Mouse (Mus musculus): ENCODE data around the gene Gm17387. TPM values are rescaled to one million over a fixed set of nuclear protein-coding genes. Genes with fewer than 3 reads are reported as not detected.

The Gm17387 gene
- polyA plus RNA-seq, 1 experiment from 2014 or later = not detected

GRCm38 (mm10) chr7:141000881-141001708, 27.8 kb upstream of the Gm17387 start:
- Histone ChIP-seq H3K36me3 (no peaks in the 10 kb centered on the region), H3K27me3 (no peaks in the 10 kb centered on the region), H3K4me3 (replicated peaks) (no peak overlapping the region), H3K9me3 (no peaks in the 10 kb centered on the region), H3K4me1 (replicated peaks) (no peaks in the 10 kb centered on the region), H3K4me2 (no peak overlapping the region), H3K9ac (replicated peaks) (no peak overlapping the region), H3K27ac (no peak overlapping the region)
- no peak for ATAC-seq (ENCODE audit: insufficient number of reproducible peaks, insufficient read depth, low FRiP score, low TSS enrichment, low read depth)
- WGBS = 79% methylated on average over 15 of the region's 15 CpGs

DNA sequence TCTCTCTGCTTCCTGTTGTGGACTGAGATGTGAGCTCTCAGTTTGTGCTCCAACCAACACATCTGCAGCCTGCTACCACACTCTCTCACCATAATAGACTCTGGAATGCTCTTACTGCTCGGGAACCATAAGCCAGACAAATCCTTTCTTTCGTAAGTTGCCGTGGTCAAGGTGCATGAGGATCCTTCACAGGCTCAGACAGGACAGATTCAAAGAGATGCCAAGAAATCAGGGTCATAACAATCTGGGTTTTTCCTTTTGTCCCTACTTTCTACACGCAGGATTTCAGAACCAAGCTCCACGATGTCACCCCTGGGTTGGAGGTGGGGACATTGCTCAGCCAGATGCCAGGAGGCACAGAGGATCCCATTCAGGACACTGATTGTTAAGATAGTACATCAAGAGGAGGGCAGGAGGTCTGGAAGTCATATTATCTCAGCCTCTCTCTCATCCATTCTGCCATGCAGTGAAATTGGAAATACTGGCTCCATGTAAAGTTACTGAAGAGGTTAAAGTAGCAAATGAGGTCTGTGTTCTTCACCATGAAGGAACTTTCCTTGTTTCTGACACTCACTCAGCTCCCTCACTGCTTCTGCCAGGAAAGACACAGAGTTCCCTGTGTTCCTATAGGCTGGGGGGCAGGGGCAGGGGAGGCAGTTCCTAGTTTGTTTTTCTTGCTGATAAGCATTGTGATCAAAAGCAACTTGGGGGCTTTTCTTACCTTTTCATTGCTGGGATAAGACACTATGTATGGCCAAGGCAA, 25.5 kb upstream of the Gm17387 start:
- H3K4me2 ChIP-seq = no peak overlapping the region
- no peak overlapping the region for H3K4me3 ChIP-seq (replicated peaks)
- H3K9ac ChIP-seq (replicated peaks) = no peak overlapping the region
- H3K27ac ChIP-seq = no peak overlapping the region
- H3K36me3 ChIP-seq = no peaks in the 10 kb centered on the region
- H3K9me3 ChIP-seq = no peaks in the 10 kb centered on the region
- peaks cover 3% of the 10 kb centered on the region for H3K4me1 ChIP-seq (replicated peaks)
- WGBS = 87% methylated on average over 5 of the region's 5 CpGs
- no peaks in the 10 kb centered on the region for H3K27me3 ChIP-seq
- no peak for ATAC-seq (ENCODE audit: insufficient number of reproducible peaks, insufficient read depth, low FRiP score, low TSS enrichment, low read depth)

DNA sequence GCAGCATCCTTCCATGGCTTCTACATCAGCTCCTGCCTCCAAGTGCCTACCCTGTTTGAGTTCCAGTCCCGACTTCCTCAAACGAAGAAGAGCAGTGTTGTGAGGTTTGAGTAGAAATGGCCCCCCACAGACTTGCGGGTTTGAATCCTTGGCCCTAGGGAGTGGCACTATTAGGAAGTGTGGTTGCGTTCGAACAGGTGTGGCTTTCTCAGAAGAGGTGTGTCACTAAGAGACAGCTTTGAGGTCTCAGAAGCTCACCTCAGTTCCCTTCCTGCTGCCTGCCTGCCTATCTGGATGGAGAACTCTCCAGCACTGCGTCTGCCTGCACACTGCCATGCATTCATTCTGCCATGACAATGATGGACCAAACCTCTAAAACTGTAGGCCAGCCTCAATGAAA, 22.5 kb upstream of the Gm17387 start:
- 93% methylated on average over 6 of the region's 6 CpGs for WGBS

DNA sequence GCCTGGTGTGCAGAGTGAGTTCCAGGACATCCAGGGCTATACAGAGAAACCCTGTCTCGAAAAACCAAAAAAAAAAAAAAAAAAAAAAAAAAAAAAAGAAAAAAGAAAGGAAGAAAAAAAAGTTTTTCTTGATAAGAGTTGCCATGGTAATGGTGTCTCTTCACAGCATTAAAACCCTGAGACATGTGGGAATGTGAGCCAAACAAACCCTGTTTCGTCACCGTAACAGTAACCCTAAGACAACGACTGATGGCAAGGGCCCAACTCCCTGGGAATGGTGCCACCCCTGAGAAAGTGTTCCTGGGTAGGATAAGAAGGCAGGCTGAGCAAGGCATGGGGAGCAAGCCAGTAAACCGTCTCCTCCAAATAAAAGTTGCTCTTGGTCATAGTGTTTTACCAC, 22.0 kb upstream of the Gm17387 start:
- Histone ChIP-seq H3K4me2 (no peak overlapping the region), H3K4me3 (replicated peaks) (no peak overlapping the region), H3K4me1 (replicated peaks) (peaks cover 32% of the 10 kb centered on the region), H3K36me3 (no peaks in the 10 kb centered on the region), H3K9me3 (no peaks in the 10 kb centered on the region), H3K27ac (no peak overlapping the region), H3K9ac (replicated peaks) (no peak overlapping the region), H3K27me3 (no peaks in the 10 kb centered on the region)
- WGBS = 85% methylated on average over 5 of the region's 5 CpGs
- ATAC-seq (ENCODE audit: insufficient number of reproducible peaks, insufficient read depth, low FRiP score, low TSS enrichment, low read depth) = no peak

More for the DNA sequence above, 22.5 kb upstream of the Gm17387 start:
- Histone ChIP-seq H3K9ac (replicated peaks) (no peak overlapping the region), H3K9me3 (no peaks in the 10 kb centered on the region), H3K4me1 (replicated peaks) (peaks cover 31% of the 10 kb centered on the region), H3K4me2 (no peak overlapping the region), H3K27me3 (no peaks in the 10 kb centered on the region), H3K4me3 (replicated peaks) (no peak overlapping the region), H3K36me3 (no peaks in the 10 kb centered on the region), H3K27ac (no peak overlapping the region)
- ATAC-seq (ENCODE audit: insufficient number of reproducible peaks, insufficient read depth, low FRiP score, low TSS enrichment, low read depth) = no peak

- H3K27me3 ChIP-seq = no peaks in the 10 kb centered on the region
- H3K4me2 ChIP-seq = peak overlapping the region; percentile 64
- 6% methylated on average over 7 of the region's 7 CpGs for WGBS
- no peaks in the 10 kb centered on the region for H3K36me3 ChIP-seq
- H3K9me3 ChIP-seq = no peaks in the 10 kb centered on the region
- ATAC-seq (ENCODE audit: insufficient number of reproducible peaks, insufficient read depth, low FRiP score, low TSS enrichment, low read depth) = no peak
- H3K9ac ChIP-seq (replicated peaks) = no peak overlapping the region
- H3K27ac ChIP-seq = no peak overlapping the region
- no peak overlapping the region for H3K4me3 ChIP-seq (replicated peaks)
- peaks cover 32% of the 10 kb centered on the region for H3K4me1 ChIP-seq (replicated peaks)
Measured at GRCm38 (mm10) chr7:141008312-141008761, 20.6 kb upstream of the Gm17387 start.

GRCm38 (mm10) chr7:141008938-141009660, 19.8 kb upstream of the Gm17387 start:
- no peak overlapping the region for H3K9ac ChIP-seq (replicated peaks)
- peak; percentile 22; the same call in 1 of the 2 replicates for ATAC-seq (ENCODE audit: insufficient number of reproducible peaks, insufficient read depth, low FRiP score, low TSS enrichment, low read depth)
- no peaks in the 10 kb centered on the region for H3K27me3 ChIP-seq
- no peak overlapping the region for H3K27ac ChIP-seq
- H3K4me3 ChIP-seq (replicated peaks) = peak overlapping the region; percentile 11; the same call in 1 of the 2 replicates
- peaks cover 32% of the 10 kb centered on the region for H3K4me1 ChIP-seq (replicated peaks)
- peak overlapping the region; percentile 64 for H3K4me2 ChIP-seq
- no peaks in the 10 kb centered on the region for H3K9me3 ChIP-seq
- 7% methylated on average over 20 of the region's 20 CpGs for WGBS
- H3K36me3 ChIP-seq = no peaks in the 10 kb centered on the region

DNA sequence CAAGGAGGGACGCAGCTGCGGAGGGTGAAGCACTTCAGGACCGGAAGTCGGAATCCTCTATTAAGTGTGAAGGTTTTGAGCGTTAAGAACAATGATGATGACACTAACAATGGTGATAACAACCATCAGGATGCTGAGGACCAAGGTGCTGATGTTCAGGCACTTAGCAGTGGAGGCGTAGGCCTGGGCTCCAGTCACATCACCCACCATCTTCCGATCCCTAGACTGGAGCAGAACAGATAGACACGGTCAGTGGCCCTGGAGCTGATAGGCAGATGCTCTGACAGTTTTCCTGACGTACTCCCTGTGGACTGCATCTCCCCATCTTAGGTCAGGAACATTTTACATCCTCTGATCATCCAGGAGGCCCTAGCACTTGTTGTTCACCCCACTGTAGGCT, 19.3 kb upstream of the Gm17387 start:
- H3K27ac ChIP-seq = peak overlapping the region; percentile 84; the same call in 1 of the 2 replicates
- ATAC-seq (ENCODE audit: insufficient number of reproducible peaks, insufficient read depth, low FRiP score, low TSS enrichment, low read depth) = no peak
- WGBS = 82% methylated on average over 9 of the region's 9 CpGs
- peak overlapping the region; percentile 64 for H3K4me2 ChIP-seq
- H3K27me3 ChIP-seq = no peaks in the 10 kb centered on the region
- no peaks in the 10 kb centered on the region for H3K36me3 ChIP-seq
- peaks cover 32% of the 10 kb centered on the region for H3K4me1 ChIP-seq (replicated peaks)
- H3K9me3 ChIP-seq = no peaks in the 10 kb centered on the region
- H3K9ac ChIP-seq (replicated peaks) = peak overlapping the region; percentile 67; the same call in 1 of the 2 replicates
- peak overlapping the region; percentile 44 for H3K4me3 ChIP-seq (replicated peaks)

- Histone ChIP-seq H3K36me3 (no peaks in the 10 kb centered on the region), H3K27ac (peak within 1 kb of the TSS; percentile 84)
- WGBS = 2% methylated on average over 10 of the region's 10 CpGs
Measured at GRCm38 (mm10) chr7:141010593-141010992, 18.3 kb upstream of the Gm17387 start, which contains the start of gene Ifitm3. TSS of gene Ifitm3 (minus strand) at chr7:141010770.

DNA sequence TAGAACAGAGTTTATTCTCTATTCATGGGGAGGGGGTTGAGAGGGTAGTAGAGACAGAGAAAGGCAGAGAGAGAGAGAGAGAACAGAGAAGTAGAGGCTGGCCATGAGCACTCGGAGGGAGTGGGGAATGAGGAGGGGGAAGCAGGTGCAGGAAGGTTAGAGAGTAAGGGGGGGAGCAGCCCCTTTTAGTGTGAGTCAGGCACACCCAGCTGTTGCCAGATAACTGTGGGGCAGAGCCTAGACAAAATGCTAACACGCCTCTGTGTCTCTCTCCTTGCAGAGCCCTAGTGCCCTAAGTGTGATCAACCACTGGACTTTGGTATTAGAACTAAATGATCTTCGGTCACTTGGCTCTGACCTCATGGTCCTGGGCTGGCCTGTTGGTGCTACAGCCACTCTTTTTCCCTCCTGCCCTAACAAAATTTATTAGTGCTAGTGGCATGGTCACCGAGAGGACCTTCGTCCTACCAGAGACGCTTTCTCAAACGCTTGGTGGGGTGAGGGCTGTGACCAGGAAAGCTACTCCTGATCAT, 17.6 kb upstream of the Gm17387 start:
- Histone ChIP-seq H3K9ac (replicated peaks) (peak overlapping the region; percentile 67; the same call in 1 of the 2 replicates), H3K4me1 (replicated peaks) (peaks cover 32% of the 10 kb centered on the region), H3K9me3 (no peaks in the 10 kb centered on the region), H3K36me3 (no peaks in the 10 kb centered on the region), H3K27me3 (no peaks in the 10 kb centered on the region), H3K4me2 (peak overlapping the region; percentile 64), H3K4me3 (replicated peaks) (no peak overlapping the region), H3K27ac (peak overlapping the region; percentile 84)
- no peak for ATAC-seq (ENCODE audit: insufficient number of reproducible peaks, insufficient read depth, low FRiP score, low TSS enrichment, low read depth)
- 93% methylated on average over 7 of the region's 7 CpGs for WGBS

More at GRCm38 (mm10) chr7:141010593-141010992, 18.3 kb upstream of the Gm17387 start, which contains the start of gene Ifitm3:
- H3K4me3 ChIP-seq (replicated peaks) = peak within 1 kb of the TSS; percentile 44
- H3K4me2 ChIP-seq = peak within 1 kb of the TSS; percentile 64
- H3K4me1 ChIP-seq (replicated peaks) = peaks cover 32% of the 10 kb centered on the region
- no peaks in the 10 kb centered on the region for H3K9me3 ChIP-seq
- peak; percentile 64; the same call in 1 of the 2 replicates for ATAC-seq (ENCODE audit: insufficient number of reproducible peaks, insufficient read depth, low FRiP score, low TSS enrichment, low read depth)
- H3K27me3 ChIP-seq = no peaks in the 10 kb centered on the region
- H3K9ac ChIP-seq (replicated peaks) = peak within 1 kb of the TSS; percentile 67

DNA sequence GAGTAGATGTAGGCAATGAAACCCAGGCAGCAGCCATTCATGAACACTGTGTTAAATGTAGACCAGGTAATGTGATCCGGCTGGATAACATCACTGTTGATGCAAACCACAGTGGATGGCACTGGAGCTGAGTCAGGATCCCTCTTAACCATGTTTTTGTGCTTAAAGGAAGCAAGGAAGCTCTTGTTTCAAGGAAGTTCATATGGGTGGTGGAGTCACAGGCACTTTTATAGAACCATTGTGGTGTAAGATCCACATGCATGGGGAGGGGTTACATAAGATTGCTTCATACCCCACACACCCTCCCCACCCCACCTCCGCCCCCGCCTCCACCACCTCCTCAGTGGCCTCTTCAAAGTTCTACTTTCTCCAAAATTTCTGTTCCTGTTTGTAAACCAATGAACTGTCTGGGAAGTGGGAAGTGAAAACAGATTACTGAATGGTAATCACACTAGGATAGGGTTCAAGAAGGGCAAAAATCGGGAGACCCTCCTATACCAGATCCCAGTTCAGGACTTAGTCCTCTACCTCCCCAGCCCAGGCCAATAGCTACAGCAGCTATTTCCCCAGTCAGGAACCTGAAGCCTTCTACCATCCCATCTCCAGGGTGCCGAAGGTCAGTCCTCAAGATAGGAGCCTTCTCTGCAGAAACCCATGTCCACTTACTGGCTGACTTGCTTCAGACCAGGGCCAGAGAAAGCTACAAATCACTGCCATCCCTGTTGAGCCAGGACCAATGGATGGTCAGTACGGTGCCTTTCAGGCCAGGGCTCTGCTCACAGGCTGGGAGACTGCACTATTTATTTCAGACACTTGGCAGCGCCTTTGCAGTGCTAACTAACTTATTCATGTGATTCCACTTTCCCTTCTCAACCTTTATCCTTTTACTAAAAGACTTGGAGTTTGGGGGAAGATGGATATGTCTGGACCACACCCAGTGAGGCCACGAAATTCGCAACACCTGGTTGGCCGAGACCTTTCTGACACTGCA, 11.9 kb upstream of the Gm17387 start:
- Histone ChIP-seq H3K4me2 (no peak overlapping the region), H3K36me3 (no peaks in the 10 kb centered on the region), H3K4me1 (replicated peaks) (no peaks in the 10 kb centered on the region), H3K9me3 (no peaks in the 10 kb centered on the region), H3K27me3 (no peaks in the 10 kb centered on the region), H3K4me3 (replicated peaks) (no peak overlapping the region), H3K9ac (replicated peaks) (no peak overlapping the region), H3K27ac (no peak overlapping the region)
- WGBS = 84% methylated on average over 10 of the region's 10 CpGs
- ATAC-seq (ENCODE audit: insufficient number of reproducible peaks, insufficient read depth, low FRiP score, low TSS enrichment, low read depth) = no peak
